Mouse (Mus musculus) ES-E14 (cell line): ENCODE results near the gene Tpbgl. TPM values are rescaled to one million over a fixed set of nuclear protein-coding genes. Genes with fewer than 3 reads are reported as not detected.

Source experiments
- DNase-seq: peaks from one replicate; pipeline ENCODE4 v3.0.0-alpha.2; 2013; ENCODE audit warnings: low read depth, low spot score
- H3K27ac ChIP-seq: 2 replicates; pipeline ENCODE4 v1.5.1; 2012; ENCODE audit warnings: low read depth, mild to moderate bottlenecking, low read length, moderate library complexity, mixed read lengths; ENCODE audit not compliant: poor library complexity, insufficient read depth, severe bottlenecking
- H3K36me3 ChIP-seq: 2 replicates; pipeline ENCODE4 v1.6.1; 2012; ENCODE audit warnings: mild to moderate bottlenecking, low read length, moderate library complexity, mixed read lengths; ENCODE audit not compliant: control insufficient read depth, poor library complexity, insufficient read depth, severe bottlenecking
- H3K4me1 ChIP-seq, 2 experiments: fragments of 150-350 bp in 1 of 2; sonication (generic) in 1 of 2; 2 replicates each; pipeline ENCODE4 v1.6.1; 2012; ENCODE audit warnings: low read length in 2 of 2, mild to moderate bottlenecking in 1 of 2, mixed read lengths in 1 of 2; ENCODE audit not compliant: control insufficient read depth in 2 of 2, insufficient read depth in 2 of 2, poor library complexity in 1 of 2
- H3K4me3 ChIP-seq, 2 experiments: fragments of 150-350 bp in 1 of 2; sonication (generic) in 1 of 2; 2 replicates each; pipeline ENCODE4 v1.5.1; 2012; ENCODE audit warnings: low read length in 2 of 2, low read depth in 1 of 2, mild to moderate bottlenecking in 1 of 2, mixed read lengths in 1 of 2; ENCODE audit not compliant: insufficient read depth in 1 of 2, poor library complexity in 1 of 2, severe bottlenecking in 1 of 2
- H3K9ac ChIP-seq: 2 replicates; pipeline ENCODE4 v1.6.1; 2012; ENCODE audit warnings: low read depth, mild to moderate bottlenecking, low read length, mixed read lengths; ENCODE audit not compliant: poor library complexity, insufficient read depth, severe bottlenecking
- H3K9me3 ChIP-seq: fragments of 150-350 bp; sonication (generic); 2 replicates; pipeline ENCODE4 v1.6.1; 2012; ENCODE audit warnings: low read depth, mild to moderate bottlenecking, low read length; ENCODE audit not compliant: control insufficient read depth, insufficient read depth
- CHD2 ChIP-seq: IDR thresholded peaks from 2 replicates; pipeline ENCODE4 v1.6.1; 2014; ENCODE audit warnings: mild to moderate bottlenecking, low read depth, low read length, inconsistent platforms
- HCFC1 ChIP-seq: IDR thresholded peaks from 2 replicates; pipeline ENCODE4 v1.6.1; 2012; ENCODE audit warnings: low read length, inconsistent platforms, borderline replicate concordance; ENCODE audit not compliant: insufficient read depth
- MAFK ChIP-seq: IDR thresholded peaks from 2 replicates; pipeline ENCODE4 v1.6.1; 2014; ENCODE audit warnings: mild to moderate bottlenecking, low read depth, low read length, inconsistent platforms; ENCODE audit not compliant: insufficient read depth
- ZC3H11A ChIP-seq: IDR thresholded peaks from 2 replicates; pipeline ENCODE4 v1.6.1; 2012; ENCODE audit warnings: low read depth, mild to moderate bottlenecking, inconsistent platforms, low read length, borderline replicate concordance
- ZNF384 ChIP-seq: IDR thresholded peaks from 2 replicates; pipeline ENCODE4 v1.6.1; 2012; ENCODE audit warnings: low read depth, low read length, inconsistent platforms
- in situ Hi-C, 2 experiments: fragments of 600-800 bp; cut with MboI; formaldehyde crosslinking; loops; one replicate each; pipeline ENCODE4 v1.15.1; 2025; ENCODE audit warnings: low sequenced_read_pairs in 2 of 2, inconsistent platforms in 1 of 2; ENCODE audit not compliant: unreplicated experiment in 2 of 2
- total RNA-seq: library from RNA; depleted of rRNA; stranded (reverse); fragments of 300-350 nt; gene quantifications from 2 replicates; pipeline ENCODE4 v1.2.3, GENCODE M21; 2012

Tpbgl gene
- total RNA-seq, 1 experiment = 0.27 TPM

GRCm38 (mm10) chr7:99603875-99604662, 22.8 kb downstream of the Tpbgl start:
- in situ Hi-C loops = no loop called here
- H3K9me3 ChIP-seq = no peaks in the 10 kb centered on the region
- H3K4me1 ChIP-seq = peaks cover 0 to 8% of the 10 kb centered on the region in 2 experiments; a peak in 1 of 4 replicates
- DNase-seq = no peak
- no peak overlapping the region for H3K4me3 ChIP-seq
- H3K9ac ChIP-seq = no peak overlapping the region
- H3K27ac ChIP-seq = no peak overlapping the region
- H3K36me3 ChIP-seq = no peaks in the 10 kb centered on the region
- TF ChIP-seq ZNF384 (no peak), ZC3H11A (no peak), CHD2 (no peak), MAFK (no peak), HCFC1 (no peak)

- no peak for TF ChIP-seq HCFC1
- no peak for TF ChIP-seq ZNF384
- no peak for TF ChIP-seq CHD2
- no peak for TF ChIP-seq ZC3H11A
- TF ChIP-seq MAFK = no peak
- in situ Hi-C loops = no loop called here
- no peaks in the 10 kb centered on the region for H3K9me3 ChIP-seq
- no peak overlapping the region for H3K9ac ChIP-seq
- no peak overlapping the region for H3K4me3 ChIP-seq
- peaks cover 0 to 8% of the 10 kb centered on the region in 2 experiments; a peak in 1 of 4 replicates for H3K4me1 ChIP-seq
- no peaks in the 10 kb centered on the region for H3K36me3 ChIP-seq
- DNase-seq = no peak
- H3K27ac ChIP-seq = no peak overlapping the region
Measured at GRCm38 (mm10) chr7:99598722-99599121, 28.2 kb downstream of the Tpbgl start.

DNA sequence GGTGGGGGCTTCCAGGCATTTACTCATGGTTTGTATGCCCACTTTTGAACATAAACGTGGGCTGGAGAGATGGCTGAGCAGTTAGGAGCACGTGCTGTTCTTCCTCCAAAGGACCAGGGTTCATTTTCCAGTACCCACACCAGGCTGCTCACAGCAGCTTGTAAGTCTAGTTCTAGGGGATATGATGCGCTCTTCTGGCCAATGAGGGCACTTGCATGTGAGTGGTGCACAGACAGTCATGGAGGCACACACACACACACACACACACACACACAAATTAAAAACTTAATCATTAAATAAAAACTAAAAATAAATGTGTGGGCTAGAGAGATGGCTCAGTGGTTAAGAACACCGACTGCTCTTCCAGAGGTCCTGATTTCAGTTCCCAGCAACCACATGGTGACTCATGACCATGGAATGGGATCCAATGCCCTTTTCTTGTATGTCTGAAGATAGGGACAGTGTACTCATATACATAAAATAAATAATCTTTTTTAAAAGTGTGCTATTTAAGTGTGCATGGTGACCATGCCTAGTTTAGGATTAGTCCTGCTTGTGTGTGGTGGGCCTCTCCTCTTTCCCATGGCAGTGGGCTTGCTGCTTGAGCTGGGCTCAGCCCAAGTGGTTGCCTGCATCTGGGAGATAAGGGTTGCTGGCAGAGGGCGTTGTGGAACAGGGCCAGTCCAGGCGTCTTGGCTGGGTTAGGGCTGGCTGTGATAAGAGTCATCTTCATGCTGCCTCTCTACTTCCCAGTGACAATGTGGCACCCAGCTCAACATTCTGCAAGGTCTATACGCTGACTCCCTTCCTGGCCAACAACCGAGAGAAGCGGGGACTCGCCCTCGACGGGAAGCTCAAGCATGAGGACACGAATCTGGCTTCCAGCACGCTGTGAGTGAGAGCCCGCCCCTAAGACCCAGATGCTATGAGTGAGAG, 32.8 kb downstream of the Tpbgl start:
- H3K9ac ChIP-seq = no peak overlapping the region
- no peak overlapping the region for H3K27ac ChIP-seq
- no peaks in the 10 kb centered on the region for H3K9me3 ChIP-seq
- no peak overlapping the region for H3K4me3 ChIP-seq
- DNase-seq = no peak
- no peaks in the 10 kb centered on the region; the same call in 1 of the 2 replicates for H3K36me3 ChIP-seq
- in situ Hi-C loops = loop anchor here in 1 of 2 experiments (5.0 kb wide), 1 partner anchor 97 kb away; no protein-coding TSS in a partner anchor
- H3K4me1 ChIP-seq = peaks cover 0 to under 1% of the 10 kb centered on the region in 2 experiments; a peak in 1 of 4 replicates
- no peak for TF ChIP-seq MAFK
- no peak for TF ChIP-seq ZNF384
- TF ChIP-seq ZC3H11A = no peak
- TF ChIP-seq CHD2 = no peak
- no peak for TF ChIP-seq HCFC1

DNA sequence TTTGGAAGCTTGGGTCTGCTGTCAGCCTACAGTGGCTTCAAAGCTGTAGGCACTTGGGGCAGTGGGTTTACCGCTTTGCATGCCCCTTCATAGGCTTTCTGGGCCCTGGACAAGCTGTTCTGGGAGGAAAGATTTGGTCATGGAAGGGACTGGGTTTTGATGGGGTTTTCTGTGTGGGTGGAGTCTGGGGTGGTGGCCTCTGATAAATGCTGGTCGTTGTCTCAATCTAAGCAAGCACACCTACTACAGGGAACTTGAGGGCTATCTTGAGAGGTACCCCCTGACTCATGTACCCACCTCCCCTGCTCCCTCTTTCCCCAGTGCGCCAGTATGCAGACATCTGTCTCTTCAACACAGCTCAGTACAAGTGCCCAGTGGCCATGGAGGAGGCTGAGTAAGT, 34.2 kb downstream of the Tpbgl start:
- Histone ChIP-seq H3K9me3 (no peaks in the 10 kb centered on the region), H3K27ac (no peak overlapping the region), H3K36me3 (no peaks in the 10 kb centered on the region; the same call in 1 of the 2 replicates), H3K4me1 (no peaks in the 10 kb centered on the region), H3K9ac (no peak overlapping the region), H3K4me3 (no peak overlapping the region)
- TF ChIP-seq ZC3H11A (no peak), MAFK (no peak), ZNF384 (no peak), HCFC1 (no peak), CHD2 (no peak)
- no peak for DNase-seq
- in situ Hi-C loops = loop anchor here in 1 of 2 experiments (5.0 kb wide), 1 partner anchor 95 kb away; no protein-coding TSS in a partner anchor
